Mouse (Mus musculus) hindbrain, embryonic 15.5 days (tissue): ENCODE measurements around the gene Ugt1a5. TPM values are rescaled to one million over a fixed set of nuclear protein-coding genes. Genes with fewer than 3 reads are reported as not detected.
"Not testable (repeated sequence)": the region's sequence is repeated elsewhere in the genome, so short reads cannot be mapped to it uniquely, and the experiment has no call there.

Experiments
- ATAC-seq: fragments of 200-750 bp; cut with Nextera tagmentation; 2 replicates; pipeline ENCODE4 v1.8.0; 2017; ENCODE audit warnings: low read depth, moderate number of reproducible peaks, moderate TSS enrichment; ENCODE audit not compliant: low FRiP score
- H3K27ac ChIP-seq: fragments of 300-500 bp; sonication (generic); replicated peaks from 2 replicates; pipeline ENCODE4 v1.5.1; 2015; ENCODE audit warnings: mild to moderate bottlenecking, inconsistent platforms
- H3K27me3 ChIP-seq: fragments of 300-500 bp; sonication (generic); 2 replicates; pipeline ENCODE4 v1.6.1; 2015; ENCODE audit warnings: control low read depth, inconsistent platforms
- H3K36me3 ChIP-seq: fragments of 300-500 bp; sonication (generic); 2 replicates; pipeline ENCODE4 v1.6.1; 2015; ENCODE audit warnings: control low read depth, inconsistent platforms
- H3K4me1 ChIP-seq: fragments of 300-500 bp; sonication (generic); replicated peaks from 2 replicates; pipeline ENCODE4 v1.6.1; 2015; ENCODE audit warnings: control low read depth, inconsistent platforms
- H3K4me2 ChIP-seq: fragments of 300-500 bp; sonication (generic); 2 replicates; pipeline ENCODE4 v1.6.1; 2015; ENCODE audit warnings: moderate library complexity, mild to moderate bottlenecking, inconsistent platforms
- H3K4me3 ChIP-seq: fragments of 300-500 bp; sonication (generic); 2 replicates; pipeline ENCODE4 v1.5.1; 2015; ENCODE audit warnings: mild to moderate bottlenecking, inconsistent platforms
- H3K9ac ChIP-seq: fragments of 300-500 bp; sonication (generic); 2 replicates; pipeline ENCODE4 v1.6.1; 2015; ENCODE audit warnings: inconsistent platforms
- H3K9me3 ChIP-seq: fragments of 300-500 bp; sonication (generic); 2 replicates; pipeline ENCODE4 v1.6.1; 2016; ENCODE audit warnings: control low read depth, inconsistent platforms
- WGBS: fragments of 180-500 bp; shearing (Covaris S2); methylation state at CpG from one replicate; pipeline ENCODE4 v1.1.7; 2015; 5-methylcytosine and 5-hydroxymethylcytosine counted together
- polyA plus RNA-seq: library from polyadenylated mRNA; unstranded; fragments of >200 nt; fragmentation: Nextera tagmentation; extraction: Ambion mirVana; gene quantifications from 2 replicates; pipeline ENCODE4 v1.2.1, GENCODE M21; 2015

The Ugt1a5 gene
- not detected in 2 replicates for polyA plus RNA-seq

GRCm38 (mm10) chr1:88165711-88166110 lies at the start of gene Ugt1a5:
Ugt1a5 (plus strand) TSS chr1:88166012.
- no peak for ATAC-seq
- H3K4me2 ChIP-seq: no peak within 1 kb of the TSS
- WGBS: 80% methylated on average over 5 of the region's 5 CpGs
- no peak within 1 kb of the TSS for H3K9ac ChIP-seq
- H3K36me3 ChIP-seq: no peaks in the 10 kb centered on the region
- H3K27ac ChIP-seq: no peak within 1 kb of the TSS
- no peak within 1 kb of the TSS for H3K4me3 ChIP-seq
- H3K4me1 ChIP-seq: no peaks in the 10 kb centered on the region
- H3K27me3 ChIP-seq: no peaks in the 10 kb centered on the region
- no peaks in the 10 kb centered on the region for H3K9me3 ChIP-seq

DNA sequence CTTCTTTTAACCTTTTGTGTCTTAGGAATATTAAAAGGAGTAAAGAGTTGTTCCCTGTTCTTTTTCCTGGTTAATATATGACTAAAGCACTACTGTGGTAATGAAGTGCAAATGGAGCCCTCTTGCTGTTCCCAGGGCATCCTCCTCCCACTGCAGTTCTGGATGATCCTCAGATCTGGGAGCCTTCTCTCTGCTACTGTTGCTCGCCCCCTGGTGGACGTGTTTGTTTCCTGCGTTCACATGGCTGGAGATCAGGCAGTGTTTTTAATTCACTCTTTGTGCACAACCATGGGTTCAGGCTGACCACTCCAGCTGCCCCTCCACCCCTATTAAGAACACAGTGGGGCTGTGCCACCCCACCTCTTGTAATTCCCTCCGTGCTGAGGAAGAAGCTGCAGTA lies 45.3 kb upstream of the Ugt1a5 start:
- not testable (repeated sequence) for H3K36me3 ChIP-seq, H3K27ac ChIP-seq, H3K27me3 ChIP-seq, H3K4me2 ChIP-seq, ATAC-seq, H3K9me3 ChIP-seq, H3K9ac ChIP-seq, H3K4me3 ChIP-seq, H3K4me1 ChIP-seq
- WGBS: 17% methylated on average over 4 of the region's 4 CpGs

DNA sequence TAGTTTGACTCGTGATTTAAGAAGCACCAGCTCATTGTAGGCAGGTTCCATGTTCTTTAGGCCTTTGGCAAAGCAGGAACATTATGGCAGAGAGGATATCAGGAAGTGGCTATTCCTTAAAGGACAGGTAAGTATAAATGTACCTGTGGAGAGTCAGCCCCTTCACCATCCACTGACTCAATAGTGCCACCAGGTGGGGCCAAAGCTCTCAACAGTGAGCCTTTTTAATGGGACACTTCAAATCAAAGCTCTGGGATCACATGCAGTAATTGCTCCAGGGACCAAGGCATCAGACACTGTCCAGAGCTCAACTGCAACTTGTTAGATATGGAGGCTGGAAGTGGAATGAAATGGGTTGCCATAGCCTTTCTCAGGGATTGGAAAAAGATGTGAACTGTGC lies 44.3 kb upstream of the Ugt1a5 start:
- not testable (repeated sequence) for H3K27ac ChIP-seq, H3K9me3 ChIP-seq, H3K27me3 ChIP-seq, H3K4me2 ChIP-seq, H3K36me3 ChIP-seq, H3K4me3 ChIP-seq, ATAC-seq, H3K9ac ChIP-seq, H3K4me1 ChIP-seq
- WGBS: no CpG with 5 or more reads among the region's 1 CpGs

- WGBS: 80% methylated on average over 4 of the region's 4 CpGs
- not testable (repeated sequence) for H3K4me2 ChIP-seq, ATAC-seq, H3K4me1 ChIP-seq, H3K36me3 ChIP-seq, H3K27me3 ChIP-seq, H3K4me3 ChIP-seq, H3K9ac ChIP-seq, H3K27ac ChIP-seq, H3K9me3 ChIP-seq
These were observed 39.9 kb upstream of the Ugt1a5 start for GRCm38 (mm10) chr1:88125827-88126360.

DNA sequence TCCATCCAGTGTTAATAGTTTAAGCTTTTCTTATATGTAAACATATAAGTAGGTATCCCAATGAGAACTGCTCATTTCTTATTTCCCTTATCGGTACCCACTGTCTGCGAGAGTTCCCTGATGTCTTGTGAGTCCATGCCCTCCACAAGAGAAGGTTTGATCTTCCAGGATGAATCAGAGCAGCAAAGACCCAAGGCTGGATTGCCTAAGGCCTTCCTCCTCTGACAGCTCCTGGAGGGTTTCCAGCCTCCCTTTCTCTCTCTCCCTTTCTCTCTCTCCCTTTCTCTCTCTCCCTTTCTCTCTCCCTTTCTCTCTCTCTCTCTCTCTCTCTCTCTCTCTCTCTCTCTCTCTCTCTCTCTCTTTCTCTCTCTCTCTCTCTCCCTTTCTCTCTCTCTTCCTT lies 36.7 kb upstream of the Ugt1a5 start:
- not testable (repeated sequence) for H3K4me1 ChIP-seq, H3K27me3 ChIP-seq, H3K9ac ChIP-seq, H3K4me3 ChIP-seq, H3K9me3 ChIP-seq, H3K4me2 ChIP-seq, H3K36me3 ChIP-seq, ATAC-seq, H3K27ac ChIP-seq
- 98% methylated on average over 2 of the region's 2 CpGs for WGBS

GRCm38 (mm10) chr1:88130223-88130622 lies 35.6 kb upstream of the Ugt1a5 start:
- not testable (repeated sequence) for H3K4me2 ChIP-seq, H3K9me3 ChIP-seq, H3K27me3 ChIP-seq, H3K4me1 ChIP-seq, ATAC-seq, H3K4me3 ChIP-seq, H3K9ac ChIP-seq, H3K36me3 ChIP-seq, H3K27ac ChIP-seq
- WGBS: 96% methylated on average over 1 of the region's 1 CpGs

DNA sequence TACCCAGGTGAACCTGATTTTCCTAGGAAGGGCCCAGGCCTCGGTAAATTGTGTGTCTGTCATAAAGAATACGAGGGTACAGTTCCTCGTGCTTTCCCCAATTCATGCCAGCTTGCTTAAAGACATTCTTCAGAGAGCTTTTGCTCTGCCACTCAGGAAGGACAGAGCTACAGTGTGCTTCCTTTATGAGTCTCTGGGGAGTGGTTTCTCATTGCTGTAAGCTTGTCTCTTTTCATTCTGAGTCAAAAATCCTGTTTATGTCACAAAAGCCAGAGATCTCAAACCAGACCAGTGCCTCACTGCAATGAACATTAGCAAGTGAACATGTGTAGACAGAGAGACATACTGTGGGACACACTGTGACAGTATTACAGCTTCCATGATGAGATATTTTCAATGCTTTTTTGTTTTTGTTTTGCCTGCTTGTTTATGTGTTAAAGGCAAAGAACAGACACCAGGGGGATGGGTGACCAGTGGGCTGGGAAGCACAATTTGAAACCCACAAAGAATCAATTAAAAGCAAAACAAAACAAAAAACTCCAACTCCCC lies 31.8 kb upstream of the Ugt1a5 start:
- Histone ChIP-seq H3K4me2 (no peak overlapping the region), H3K4me1 (peaks cover 4% of the 10 kb centered on the region; the same call in 1 of the 2 replicates), H3K9me3 (no peaks in the 10 kb centered on the region), H3K36me3 (no peaks in the 10 kb centered on the region), H3K4me3 (no peak overlapping the region), H3K27me3 (no peaks in the 10 kb centered on the region), H3K9ac (no peak overlapping the region), H3K27ac (peak overlapping the region; percentile 57)
- peak; percentile 23; the same call in 1 of the 2 replicates for ATAC-seq
- WGBS: 59% methylated on average over 3 of the region's 3 CpGs

GRCm38 (mm10) chr1:88134457-88135011 lies 31.3 kb upstream of the Ugt1a5 start, which contains the start of gene Ugt1a6a:
Ugt1a6a (plus strand) TSS chr1:88134809.
- ATAC-seq: peak; percentile 81

DNA sequence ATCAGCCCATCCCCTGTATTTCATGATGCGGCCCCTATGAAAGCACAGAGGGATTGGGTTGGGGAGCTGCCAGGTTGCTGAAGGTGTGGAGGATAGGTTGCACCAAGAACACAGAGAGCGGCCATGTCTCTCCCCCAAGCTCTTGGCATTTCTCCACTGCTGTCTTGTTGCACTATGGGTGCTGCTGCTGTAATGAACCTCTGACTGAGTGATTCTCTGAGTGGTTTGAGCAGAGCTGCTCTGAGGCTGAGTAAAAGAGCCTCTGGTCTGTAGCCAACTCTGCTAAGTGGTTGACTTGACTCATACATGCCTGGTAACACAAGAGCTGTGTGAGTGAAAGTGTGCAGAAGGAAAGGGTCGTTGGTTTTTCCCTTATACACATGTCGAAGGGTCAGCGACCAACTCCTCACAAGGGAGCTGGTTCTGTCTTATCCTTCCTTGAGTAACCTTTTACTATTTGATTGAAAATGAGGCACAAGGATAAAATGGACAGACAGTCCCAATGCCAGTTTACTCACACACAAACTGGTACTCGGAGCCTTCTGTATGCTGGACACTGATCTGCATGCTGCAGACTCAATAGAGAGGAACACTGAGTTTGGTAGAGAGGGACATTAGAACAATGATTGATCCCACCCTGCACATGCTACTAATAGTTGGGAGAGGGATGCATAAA lies 30.4 kb upstream of the Ugt1a5 start:
- H3K4me3 ChIP-seq, H3K36me3 ChIP-seq, H3K4me1 ChIP-seq, H3K27me3 ChIP-seq, H3K27ac ChIP-seq, H3K9ac ChIP-seq, H3K4me2 ChIP-seq, H3K9me3 ChIP-seq, ATAC-seq: not testable (repeated sequence)
- 93% methylated on average over 6 of the region's 6 CpGs for WGBS

More at GRCm38 (mm10) chr1:88134457-88135011, 31.3 kb upstream of the Ugt1a5 start, which contains the start of gene Ugt1a6a:
- WGBS: 46% methylated on average over 5 of the region's 5 CpGs
- not testable (repeated sequence) for H3K9ac ChIP-seq, H3K4me3 ChIP-seq, H3K4me1 ChIP-seq, H3K36me3 ChIP-seq, H3K4me2 ChIP-seq, H3K27me3 ChIP-seq, H3K9me3 ChIP-seq
- H3K27ac ChIP-seq: peak within 1 kb of the TSS; percentile 57

GRCm38 (mm10) chr1:88136646-88137045 lies 29.2 kb upstream of the Ugt1a5 start:
- no peak overlapping the region for H3K4me2 ChIP-seq
- no peak overlapping the region for H3K27ac ChIP-seq
- H3K9me3 ChIP-seq: no peaks in the 10 kb centered on the region
- peaks cover 4% of the 10 kb centered on the region; the same call in 1 of the 2 replicates for H3K4me1 ChIP-seq
- 60% methylated on average over 2 of the region's 2 CpGs for WGBS
- no peak overlapping the region for H3K9ac ChIP-seq
- no peaks in the 10 kb centered on the region for H3K27me3 ChIP-seq
- H3K36me3 ChIP-seq: no peaks in the 10 kb centered on the region
- no peak for ATAC-seq
- no peak overlapping the region for H3K4me3 ChIP-seq

GRCm38 (mm10) chr1:88137264-88137663 lies 28.5 kb upstream of the Ugt1a5 start:
- no peak overlapping the region for H3K4me2 ChIP-seq
- no peak overlapping the region for H3K27ac ChIP-seq
- WGBS: 94% methylated on average over 3 of the region's 3 CpGs
- no peaks in the 10 kb centered on the region for H3K36me3 ChIP-seq
- H3K9me3 ChIP-seq: no peaks in the 10 kb centered on the region
- H3K4me1 ChIP-seq: peaks cover 4% of the 10 kb centered on the region; the same call in 1 of the 2 replicates
- no peak overlapping the region for H3K9ac ChIP-seq
- no peak overlapping the region for H3K4me3 ChIP-seq
- ATAC-seq: no peak
- no peaks in the 10 kb centered on the region for H3K27me3 ChIP-seq

GRCm38 (mm10) chr1:88138145-88138544 lies 27.7 kb upstream of the Ugt1a5 start:
- Histone ChIP-seq H3K27ac (no peak overlapping the region), H3K9ac (no peak overlapping the region), H3K9me3 (no peaks in the 10 kb centered on the region), H3K4me3 (no peak overlapping the region), H3K4me2 (no peak overlapping the region), H3K36me3 (no peaks in the 10 kb centered on the region), H3K4me1 (peaks cover 4% of the 10 kb centered on the region; the same call in 1 of the 2 replicates), H3K27me3 (no peaks in the 10 kb centered on the region)
- ATAC-seq: no peak
- WGBS: 91% methylated on average over 1 of the region's 1 CpGs
